Mouse (Mus musculus): ENCODE measurements at regions not wholly inside any gene's neighbourhood (a gene's known extent, or its start where the extent isn't known, plus 50 kb on each side); places are given as distances from the start of the nearest gene placed in this dataset.

- no peak for TF ChIP-seq CTCF (IDR thresholded peaks at IDR 0.05; ENCODE audit: borderline replicate concordance, extremely low read depth, insufficient read depth, insufficient read length)
- no peak for TF ChIP-seq POLR2A (IDR thresholded peaks at IDR 0.05; ENCODE audit: borderline replicate concordance, extremely low read depth, insufficient read depth, insufficient read length, poor library complexity, severe bottlenecking)
Measured at GRCm38 (mm10) chr13:53033189-53033943, 52.5 kb upstream of the Nfil3 start.
